Mouse (Mus musculus) layer of hippocampus, postnatal 36 days (tissue): Measurements from ENCODE around the gene Dram1. TPM values are rescaled to one million over a fixed set of nuclear protein-coding genes. Genes with fewer than 3 reads are reported as not detected.

ENCODE experiments used
- DNase-seq, 2 experiments: peaks; one replicate each; pipeline ENCODE4 v3.0.0; 2022
- total RNA-seq, 2 experiments: library from RNA; stranded (reverse); gene quantifications; 2 replicates each; pipeline ENCODE4 v1.2.3; 2021

Gene Dram1
- total RNA-seq, 2 experiments from 2014 or later, result 1.2 to 1.5 TPM

DNA sequence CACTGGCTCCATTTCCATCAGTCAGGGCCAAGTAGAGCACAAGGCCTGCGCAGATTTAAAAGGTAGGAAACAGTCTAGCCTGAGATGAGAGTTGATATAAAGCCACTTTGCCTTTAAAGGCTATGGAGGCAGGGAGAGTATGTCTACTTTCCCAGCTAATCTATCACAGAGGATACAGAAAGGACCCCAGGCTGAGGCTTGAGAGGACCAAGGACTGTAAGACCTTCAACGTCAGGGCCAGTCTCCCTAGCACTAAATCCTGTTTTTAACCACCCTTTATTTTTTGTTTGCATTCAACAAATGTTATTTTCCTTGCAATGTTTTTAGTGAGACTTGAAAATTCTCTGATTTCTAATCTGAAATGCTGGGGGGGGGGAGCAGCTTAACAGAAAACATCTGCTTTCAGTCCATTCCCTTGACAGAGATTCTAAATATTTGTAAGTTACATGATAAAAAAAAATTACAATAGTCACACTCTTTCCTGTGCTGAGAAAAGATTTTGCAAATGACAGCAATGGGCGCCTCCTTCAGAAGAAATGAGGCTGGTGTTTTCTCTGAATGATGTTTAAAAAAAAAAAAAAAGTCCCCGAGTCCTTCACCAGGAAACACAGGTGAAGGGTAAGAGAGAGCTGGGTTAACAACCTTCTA lies 94.4 kb downstream of the Dram1 start:
- DNase-seq, result no peak

DNA sequence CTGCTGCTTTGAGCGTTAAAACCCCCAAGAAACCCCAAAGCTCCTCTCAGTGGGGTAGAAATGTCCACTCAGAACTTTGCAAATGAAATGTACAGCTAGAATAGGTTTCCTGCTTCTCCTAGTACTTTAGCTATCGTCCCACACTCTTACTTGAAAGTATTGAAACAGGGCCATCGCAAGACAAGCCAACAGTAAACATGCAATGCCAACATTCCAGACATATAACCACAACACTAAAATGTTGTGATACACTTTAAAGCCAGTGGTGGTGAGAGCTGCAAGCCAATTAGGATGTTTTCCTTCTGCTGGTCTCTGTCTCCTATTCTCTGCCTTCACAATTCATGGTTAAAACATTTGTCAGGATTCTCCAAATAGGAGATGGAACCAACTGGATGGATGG lies 97.2 kb downstream of the Dram1 start:
- DNase-seq, result no peak

DNA sequence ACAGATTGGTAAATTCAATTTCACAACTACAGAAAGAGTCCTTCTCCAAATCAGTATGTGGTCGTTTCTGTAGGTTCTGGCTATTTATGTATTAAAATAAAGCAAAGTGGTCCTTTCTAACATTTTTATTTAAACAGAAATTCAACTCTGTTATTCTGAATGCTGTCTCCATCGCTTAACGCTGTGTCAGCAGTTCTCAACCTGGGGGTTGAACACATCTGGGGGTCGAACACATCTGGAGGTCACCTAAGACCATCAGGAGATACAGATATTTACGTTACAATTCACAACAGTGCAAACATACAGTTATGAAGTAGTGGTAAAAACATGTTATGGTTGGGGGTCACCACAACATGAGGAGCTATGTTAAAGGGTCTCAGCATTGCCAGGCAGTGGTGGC lies 104.8 kb downstream of the Dram1 start:
- no peak for DNase-seq

Other genes starting within 250 kb of the Dram1 start
- under 1 TPM; 0.42 to 0.58 TPM for gene Parpbp, start 232.1 kb downstream of the Dram1 start, total RNA-seq
- 1 to 10 TPM; 7.3 to 8.5 TPM for gene Nup37, start 232.1 kb downstream of the Dram1 start, total RNA-seq
- 10 to 100 TPM; 22.4 to 23.5 TPM for gene Washc3, start 178.0 kb downstream of the Dram1 start, total RNA-seq
- gene Gnptab, start 52 bp upstream of the Dram1 start, total RNA-seq, result 10 to 100 TPM; 71.5 to 80.8 TPM
- 1 to 10 TPM in 1 of 2 experiments, under 1 TPM in 1; 0.90 to 1.2 TPM for gene Sycp3, start 80.5 kb upstream of the Dram1 start, total RNA-seq
- gene Chpt1, start 125.0 kb upstream of the Dram1 start, total RNA-seq, result 10 to 100 TPM; 42.3 to 47.0 TPM
- gene Mybpc1, start 226.1 kb upstream of the Dram1 start, total RNA-seq, result 1 to 10 TPM; 1.0 to 1.5 TPM